Mouse (Mus musculus): ENCODE measurements at regions not wholly inside any gene's neighbourhood (a gene's known extent, or its start where the extent isn't known, plus 50 kb on each side); places are given as distances from the start of the nearest gene placed in this dataset.

- H3K4me1 ChIP-seq (ENCODE audit: control insufficient read depth, insufficient read depth, insufficient read length, low read length): no peaks in the 10 kb centered on the region
- no peak overlapping the region for H3K4me3 ChIP-seq (ENCODE audit: low read depth, low read length)
- no peaks in the 10 kb centered on the region for H3K27me3 ChIP-seq (ENCODE audit: control insufficient read depth, insufficient read depth, low read length)
- TF ChIP-seq CTCF (IDR thresholded peaks at IDR 0.05; ENCODE audit: extremely low read depth, insufficient read length, insufficient replicate concordance, low read depth, low read length) (no peak), POLR2A (IDR thresholded peaks at IDR 0.05; ENCODE audit: low read depth, low read length) (no peak)
- WGBS: 67% methylated on average over 4 of the region's 4 CpGs
- H3K36me3 ChIP-seq (ENCODE audit: control insufficient read depth, insufficient read depth, low read length): no peaks in the 10 kb centered on the region
- no peak overlapping the region for H3K27ac ChIP-seq (ENCODE audit: insufficient read depth, low read depth, low read length)
These were observed 196.4 kb upstream of the Dcn start for GRCm38 (mm10) chr10:97282841-97283496.

- 34% methylated on average over 3 of the region's 3 CpGs for WGBS
- no peak for TF ChIP-seq CTCF (IDR thresholded peaks at IDR 0.05; ENCODE audit: extremely low read depth, insufficient read length, insufficient replicate concordance, low read depth, low read length)
- no peak for TF ChIP-seq POLR2A (IDR thresholded peaks at IDR 0.05; ENCODE audit: low read depth, low read length)
These were observed 174.5 kb upstream of the Dcn start for GRCm38 (mm10) chr10:97304791-97305355.

GRCm38 (mm10) chr10:97309580-97309979 is 169.8 kb upstream of the Dcn start:
- no peaks in the 10 kb centered on the region for H3K36me3 ChIP-seq (ENCODE audit: control insufficient read depth, insufficient read depth, low read length)
- no peak overlapping the region for H3K4me3 ChIP-seq (ENCODE audit: low read depth, low read length)
- H3K27me3 ChIP-seq (ENCODE audit: control insufficient read depth, insufficient read depth, low read length): no peaks in the 10 kb centered on the region
- H3K27ac ChIP-seq (ENCODE audit: insufficient read depth, low read depth, low read length): no peak overlapping the region
- 82% methylated on average over 5 of the region's 5 CpGs for WGBS
- TF ChIP-seq CTCF (IDR thresholded peaks at IDR 0.05; ENCODE audit: extremely low read depth, insufficient read length, insufficient replicate concordance, low read depth, low read length) (no peak), POLR2A (IDR thresholded peaks at IDR 0.05; ENCODE audit: low read depth, low read length) (no peak)
- H3K4me1 ChIP-seq (ENCODE audit: control insufficient read depth, insufficient read depth, insufficient read length, low read length): no peaks in the 10 kb centered on the region

More at GRCm38 (mm10) chr10:97304791-97305355, 174.5 kb upstream of the Dcn start:
- H3K27ac ChIP-seq (ENCODE audit: insufficient read depth, low read depth, low read length): no peak overlapping the region
- H3K36me3 ChIP-seq (ENCODE audit: control insufficient read depth, insufficient read depth, low read length): no peaks in the 10 kb centered on the region
- no peak overlapping the region for H3K4me3 ChIP-seq (ENCODE audit: low read depth, low read length)
- no peaks in the 10 kb centered on the region for H3K4me1 ChIP-seq (ENCODE audit: control insufficient read depth, insufficient read depth, insufficient read length, low read length)
- H3K27me3 ChIP-seq (ENCODE audit: control insufficient read depth, insufficient read depth, low read length): no peaks in the 10 kb centered on the region

- Histone ChIP-seq H3K36me3 (ENCODE audit: control insufficient read depth, insufficient read depth, low read length) (no peaks in the 10 kb centered on the region), H3K27me3 (ENCODE audit: control insufficient read depth, insufficient read depth, low read length) (no peaks in the 10 kb centered on the region), H3K27ac (ENCODE audit: insufficient read depth, low read depth, low read length) (peak overlapping the region; percentile 53; the same call in 1 of the 2 replicates), H3K4me3 (ENCODE audit: low read depth, low read length) (no peak overlapping the region), H3K4me1 (ENCODE audit: control insufficient read depth, insufficient read depth, insufficient read length, low read length) (no peaks in the 10 kb centered on the region)
- 8% methylated on average over 12 of the region's 12 CpGs for WGBS
- TF ChIP-seq CTCF (IDR thresholded peaks at IDR 0.05; ENCODE audit: extremely low read depth, insufficient read length, insufficient replicate concordance, low read depth, low read length): no peak
- no peak for TF ChIP-seq POLR2A (IDR thresholded peaks at IDR 0.05; ENCODE audit: low read depth, low read length)
These were observed 166.9 kb upstream of the Dcn start for GRCm38 (mm10) chr10:97312509-97312908.

DNA sequence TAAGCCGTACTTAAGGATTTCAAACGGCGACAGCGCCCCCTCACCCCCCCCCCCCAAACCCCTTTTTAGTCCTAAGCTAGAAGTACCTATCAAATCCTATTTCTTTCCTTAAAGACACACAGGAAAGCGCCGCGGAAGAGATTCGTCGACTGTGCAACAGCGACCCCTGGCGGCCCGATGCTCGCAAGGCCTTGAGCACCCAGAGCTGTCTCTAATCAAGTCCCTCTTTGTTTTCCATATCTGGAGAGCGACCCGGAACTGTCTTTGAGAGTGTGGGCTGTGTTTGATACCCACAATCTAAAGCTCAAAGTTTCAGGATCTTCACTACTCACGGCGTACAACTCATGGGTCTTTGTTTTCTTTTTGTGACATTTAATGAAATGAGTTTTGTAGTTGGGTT is 166.4 kb upstream of the Dcn start:
- WGBS: under 1% methylated on average over 17 of the region's 17 CpGs
- H3K4me1 ChIP-seq (ENCODE audit: control insufficient read depth, insufficient read depth, insufficient read length, low read length): no peaks in the 10 kb centered on the region
- peak overlapping the region; percentile 98 for H3K27ac ChIP-seq (ENCODE audit: insufficient read depth, low read depth, low read length)

DNA sequence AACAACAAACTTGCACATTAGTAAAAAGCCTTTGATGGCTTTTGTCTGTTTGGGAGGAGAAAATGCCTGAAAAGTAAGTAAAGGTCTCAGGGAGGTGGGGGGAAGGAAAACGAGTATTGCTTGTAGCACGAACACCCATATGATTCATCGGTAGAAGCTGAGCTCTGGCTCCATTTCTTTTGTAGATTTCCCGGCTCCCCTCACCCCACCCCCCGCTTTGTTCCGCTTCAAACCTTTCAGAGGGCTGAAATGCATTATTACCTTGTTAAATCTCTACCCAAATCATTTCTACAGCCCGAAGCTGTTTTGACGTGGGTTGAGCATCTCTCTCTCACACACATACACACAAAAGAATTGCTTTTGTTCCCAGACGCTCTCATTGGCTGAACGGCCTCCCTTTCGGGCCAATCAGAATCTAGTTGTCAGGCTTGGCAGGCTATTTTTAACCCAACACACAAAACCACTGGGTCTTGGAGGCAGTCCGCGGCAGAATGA is 166.0 kb upstream of the Dcn start:
- WGBS: under 1% methylated on average over 13 of the region's 13 CpGs
- TF ChIP-seq POLR2A (IDR thresholded peaks at IDR 0.05; ENCODE audit: low read depth, low read length): no peak
- no peak for TF ChIP-seq CTCF (IDR thresholded peaks at IDR 0.05; ENCODE audit: extremely low read depth, insufficient read length, insufficient replicate concordance, low read depth, low read length)
- H3K4me1 ChIP-seq (ENCODE audit: control insufficient read depth, insufficient read depth, insufficient read length, low read length): no peaks in the 10 kb centered on the region
- no peaks in the 10 kb centered on the region for H3K36me3 ChIP-seq (ENCODE audit: control insufficient read depth, insufficient read depth, low read length)
- peak overlapping the region; percentile 98 for H3K27ac ChIP-seq (ENCODE audit: insufficient read depth, low read depth, low read length)
- H3K27me3 ChIP-seq (ENCODE audit: control insufficient read depth, insufficient read depth, low read length): no peaks in the 10 kb centered on the region
- peak overlapping the region; percentile 65 for H3K4me3 ChIP-seq (ENCODE audit: low read depth, low read length)

More for the DNA sequence above, 166.4 kb upstream of the Dcn start:
- Histone ChIP-seq H3K4me3 (ENCODE audit: low read depth, low read length) (no peak overlapping the region; the same call in 1 of the 2 replicates), H3K36me3 (ENCODE audit: control insufficient read depth, insufficient read depth, low read length) (no peaks in the 10 kb centered on the region), H3K27me3 (ENCODE audit: control insufficient read depth, insufficient read depth, low read length) (no peaks in the 10 kb centered on the region)
- TF ChIP-seq POLR2A (IDR thresholded peaks at IDR 0.05; ENCODE audit: low read depth, low read length) (no peak), CTCF (IDR thresholded peaks at IDR 0.05; ENCODE audit: extremely low read depth, insufficient read length, insufficient replicate concordance, low read depth, low read length) (peak; percentile 99)

DNA sequence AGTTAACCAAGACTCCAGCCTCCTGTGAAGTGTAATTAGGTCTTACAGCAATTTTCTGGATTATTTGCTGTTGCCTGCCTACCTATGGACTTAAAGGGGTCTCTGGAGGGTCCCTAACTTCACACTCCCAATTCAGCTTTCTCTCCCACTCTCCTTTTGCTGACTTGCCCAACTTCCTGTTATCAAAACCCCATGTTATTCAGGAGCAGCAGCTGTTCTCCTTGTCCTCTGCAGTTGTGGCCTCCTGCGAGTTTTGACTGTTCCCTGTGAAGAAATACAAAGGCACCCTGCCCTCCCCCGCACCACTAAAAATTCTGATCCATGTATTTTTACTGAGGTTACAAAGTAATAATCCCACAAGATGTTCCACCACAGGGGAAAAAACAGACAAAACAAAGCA is 146.8 kb upstream of the Dcn start:
- WGBS: 81% methylated on average over 2 of the region's 2 CpGs
- Histone ChIP-seq H3K27ac (ENCODE audit: insufficient read depth, low read depth, low read length) (no peak overlapping the region), H3K27me3 (ENCODE audit: control insufficient read depth, insufficient read depth, low read length) (no peaks in the 10 kb centered on the region), H3K4me3 (ENCODE audit: low read depth, low read length) (no peak overlapping the region), H3K4me1 (ENCODE audit: control insufficient read depth, insufficient read depth, insufficient read length, low read length) (no peaks in the 10 kb centered on the region), H3K36me3 (ENCODE audit: control insufficient read depth, insufficient read depth, low read length) (no peaks in the 10 kb centered on the region)
- TF ChIP-seq POLR2A (IDR thresholded peaks at IDR 0.05; ENCODE audit: low read depth, low read length): no peak
- no peak for TF ChIP-seq CTCF (IDR thresholded peaks at IDR 0.05; ENCODE audit: extremely low read depth, insufficient read length, insufficient replicate concordance, low read depth, low read length)
